Mouse (Mus musculus) small intestine, adult 2 months (tissue): ENCODE results near the gene Gm49345.

ENCODE experiments used
- CTCF ChIP-seq: fragments of 200-500 bp; IDR thresholded peaks from 2 replicates; pipeline ENCODE4 v1.5.1; 2012; ENCODE audit warnings: low read depth, mild to moderate bottlenecking, control low read depth, inconsistent platforms, low read length, moderate library complexity, mixed read lengths; ENCODE audit not compliant: insufficient replicate concordance, insufficient read length; ENCODE audit errors: extremely low read depth
- POLR2A ChIP-seq: fragments of 200-500 bp; IDR thresholded peaks from 2 replicates; pipeline ENCODE4 v1.6.1; 2012; ENCODE audit warnings: low read depth, mild to moderate bottlenecking, control low read depth, inconsistent platforms, low read length, moderate library complexity

DNA sequence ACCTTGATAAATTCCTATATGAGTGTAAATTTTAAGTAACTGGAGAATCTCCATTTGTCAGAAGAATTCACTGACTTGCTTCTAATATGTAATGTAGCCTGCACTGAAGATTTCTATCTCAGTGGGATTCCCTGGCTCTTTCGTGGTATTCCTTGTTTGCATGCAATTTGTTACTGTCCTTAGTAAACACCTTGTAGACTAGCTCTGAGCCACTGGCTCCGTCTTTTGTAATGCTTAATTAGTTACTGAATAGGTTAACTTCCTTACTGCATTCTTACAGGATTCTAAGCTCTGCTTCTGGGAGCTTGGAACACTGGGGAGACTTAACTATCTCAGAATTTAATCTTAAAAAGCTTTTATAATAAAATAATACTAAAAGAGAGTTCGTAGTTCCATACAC is 14.9 kb upstream of the Gm49345 start:
- TF ChIP-seq CTCF (no peak), POLR2A (no peak)
